Mouse (Mus musculus) spleen, postnatal 4 days (tissue): ENCODE results near the gene Manea.
A peak's percentile ranks its signal among the peaks of the same experiment; 100 is the strongest.
"Not testable (repeated sequence)": the region's sequence is repeated elsewhere in the genome, so short reads cannot be mapped to it uniquely, and the experiment has no call there.

ENCODE experiments used
- DNase-seq, 2 experiments: peaks; one replicate each; pipeline ENCODE4 v3.0.0; 2022; ENCODE audit warnings: low spot score in 2 of 2

Gene Manea

GRCm38 (mm10) chr4:26346443-26347106 is at the start of gene Manea:
Manea (minus strand) TSS chr4:26346891.
- peak; percentile 93 to 95 for DNase-seq

- DNase-seq: no peak
These were observed 7.9 kb upstream of the Manea start for GRCm38 (mm10) chr4:26354616-26355015.

- no peak for DNase-seq
These were observed 7.0 kb upstream of the Manea start for GRCm38 (mm10) chr4:26353643-26354231.

- no peak for DNase-seq
These were observed 548 bp upstream of the Manea start for GRCm38 (mm10) chr4:26347239-26347638.

GRCm38 (mm10) chr4:26345741-26346442 is 799 bp downstream of the Manea start:
- DNase-seq: no peak

- no peak for DNase-seq
These were observed 1.6 kb downstream of the Manea start for GRCm38 (mm10) chr4:26345080-26345479.

GRCm38 (mm10) chr4:26342346-26342745 is 4.3 kb downstream of the Manea start:
- DNase-seq: no peak

- DNase-seq: no peak
These were observed 8.1 kb downstream of the Manea start for GRCm38 (mm10) chr4:26338604-26339003.

GRCm38 (mm10) chr4:26336563-26336962 is 10.1 kb downstream of the Manea start:
- DNase-seq: no peak

- DNase-seq: not testable (repeated sequence)
These were observed 42.0 kb downstream of the Manea start for GRCm38 (mm10) chr4:26304731-26305130.

GRCm38 (mm10) chr4:26277112-26277716 is 69.5 kb downstream of the Manea start:
- no peak for DNase-seq

- no peak for DNase-seq
These were observed 70.4 kb downstream of the Manea start for GRCm38 (mm10) chr4:26276264-26276663.

GRCm38 (mm10) chr4:26275769-26276168 is 70.9 kb downstream of the Manea start:
- DNase-seq: no peak
